Mouse (Mus musculus) inflammation-experienced regulatory T-cells, adult 6 months (primary cell): ENCODE data around the gene Esrp2. TPM values are rescaled to one million over a fixed set of nuclear protein-coding genes. Genes with fewer than 3 reads are reported as not detected.

Experiments
- ATAC-seq: one replicate; pipeline ENCODE4 v1.8.0; 2017
- polyA plus RNA-seq, 3 experiments: library from polyadenylated mRNA; unstranded; fragments of 100-300 nt; shearing (Covaris generic); gene quantifications; one replicate each; pipeline ENCODE4 v1.2.1; 2017

Gene Esrp2
- polyA plus RNA-seq, 3 experiments from 2014 or later: 0.20 to 0.64 TPM; not detected in 1

DNA sequence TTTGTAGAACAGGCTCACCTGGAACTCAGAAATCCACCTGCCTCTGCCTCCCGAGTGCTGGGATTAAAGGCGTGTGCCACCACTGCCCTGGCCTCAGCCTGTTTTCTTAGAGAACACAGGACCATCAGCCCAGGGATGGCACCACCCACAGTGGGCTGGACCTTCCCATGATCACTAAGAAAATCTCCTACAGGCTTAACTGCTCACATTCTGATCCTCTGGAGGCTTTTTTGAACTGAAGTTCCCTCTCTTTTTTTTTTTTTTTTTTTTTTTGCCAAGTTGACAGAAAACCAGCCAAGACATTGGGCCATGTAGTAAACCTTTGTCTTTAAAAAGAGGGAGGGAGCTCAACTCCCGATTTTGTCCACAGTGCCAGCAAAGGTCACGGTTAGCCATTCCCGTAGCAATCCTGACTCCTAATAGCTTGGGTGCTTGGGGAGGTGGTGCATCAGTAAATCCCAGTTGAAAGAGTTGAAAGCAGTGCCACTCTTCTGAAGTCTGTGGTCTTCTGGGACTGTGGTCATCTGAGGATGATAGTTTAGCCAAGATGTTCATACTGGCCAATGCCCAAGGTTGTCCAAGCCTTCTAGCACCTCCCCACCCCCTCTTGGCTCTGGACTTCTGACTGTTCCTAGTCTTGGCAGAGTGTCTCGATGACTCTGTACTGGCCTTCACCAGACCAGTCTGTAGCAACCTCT, 11.2 kb upstream of the Esrp2 start:
- ATAC-seq: no peak

- no peak for ATAC-seq
Measured at GRCm38 (mm10) chr8:106146014-106146413, 9.2 kb upstream of the Esrp2 start.

DNA sequence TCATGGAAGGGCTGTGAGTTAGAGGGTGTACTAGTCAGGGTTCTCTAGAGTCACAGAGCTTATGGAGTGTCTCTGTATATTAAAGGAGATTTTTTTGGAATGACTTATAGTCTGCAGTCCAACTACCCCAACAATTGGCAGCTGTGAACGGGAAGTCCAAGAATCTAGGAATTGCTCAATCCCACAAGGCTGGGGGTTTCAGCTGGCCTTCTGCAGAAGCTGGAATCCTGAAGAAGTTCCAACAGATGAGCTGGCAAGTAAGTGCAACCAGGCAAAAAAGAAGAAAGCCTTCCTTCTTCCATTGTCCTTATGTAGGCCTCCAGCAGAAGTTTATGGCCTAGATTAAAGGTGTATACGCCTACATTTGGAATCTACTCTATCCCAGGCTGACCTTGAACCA, 8.6 kb upstream of the Esrp2 start:
- ATAC-seq: no peak

- ATAC-seq: peak; percentile 81
Measured at GRCm38 (mm10) chr8:106140769-106141168, 4.0 kb upstream of the Esrp2 start.

DNA sequence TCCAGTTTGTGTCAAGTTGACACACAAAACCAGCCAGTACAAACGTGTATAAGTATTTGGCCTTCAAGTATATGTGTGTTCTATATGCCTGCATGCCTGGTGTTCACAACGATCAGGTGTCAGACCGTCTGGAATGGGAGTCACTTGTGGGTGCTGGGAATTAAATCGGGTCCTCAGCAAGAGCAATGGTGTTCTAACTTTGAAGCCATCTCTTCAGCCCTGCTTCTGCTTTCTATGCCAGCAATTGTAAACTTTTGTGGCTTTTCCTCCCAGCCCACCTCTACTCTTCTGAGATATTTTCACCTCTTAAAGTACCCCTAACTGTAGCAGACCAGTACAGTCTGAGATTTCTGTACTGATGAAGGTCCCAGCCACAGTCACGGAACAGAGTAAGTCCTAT, 3.4 kb upstream of the Esrp2 start:
- ATAC-seq: no peak

- ATAC-seq: no peak
Measured at GRCm38 (mm10) chr8:106138616-106139015, 1.8 kb upstream of the Esrp2 start.

- no peak for ATAC-seq
Measured at GRCm38 (mm10) chr8:106137906-106138477, 1.2 kb upstream of the Esrp2 start.

DNA sequence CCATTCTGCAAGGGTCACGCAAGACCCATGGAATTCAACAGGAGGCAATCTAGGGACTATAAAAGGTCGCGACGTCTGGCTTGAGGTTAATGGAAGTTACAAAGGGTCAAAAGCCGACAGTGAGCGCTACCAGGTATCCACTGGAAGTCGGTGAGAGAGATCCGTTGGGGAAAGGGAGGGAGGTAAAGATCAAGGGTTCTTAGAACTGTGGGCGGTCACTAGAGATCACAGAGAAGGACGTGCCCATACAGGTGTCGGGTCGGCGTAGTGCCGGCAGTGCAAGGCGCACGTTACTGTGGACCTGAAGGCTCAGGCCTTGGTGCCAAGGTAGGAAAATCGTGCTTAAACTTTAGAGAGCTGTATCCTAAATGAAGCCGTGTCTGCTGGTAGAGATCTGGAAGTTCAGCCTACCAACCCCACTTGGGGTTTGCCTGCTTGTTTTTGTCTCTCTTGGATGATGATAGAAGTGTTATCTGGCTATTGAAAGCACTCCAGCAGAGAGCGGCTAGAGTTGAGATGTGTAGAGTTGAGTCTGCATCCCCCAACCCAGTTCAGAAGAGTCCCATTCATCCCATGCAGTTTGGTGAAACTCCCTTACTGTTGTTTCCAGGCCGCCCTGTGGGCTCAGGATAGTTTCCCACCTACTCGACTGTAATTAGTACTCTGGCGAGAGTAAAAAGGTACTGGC, 588 bp upstream of the Esrp2 start:
- ATAC-seq: no peak

DNA sequence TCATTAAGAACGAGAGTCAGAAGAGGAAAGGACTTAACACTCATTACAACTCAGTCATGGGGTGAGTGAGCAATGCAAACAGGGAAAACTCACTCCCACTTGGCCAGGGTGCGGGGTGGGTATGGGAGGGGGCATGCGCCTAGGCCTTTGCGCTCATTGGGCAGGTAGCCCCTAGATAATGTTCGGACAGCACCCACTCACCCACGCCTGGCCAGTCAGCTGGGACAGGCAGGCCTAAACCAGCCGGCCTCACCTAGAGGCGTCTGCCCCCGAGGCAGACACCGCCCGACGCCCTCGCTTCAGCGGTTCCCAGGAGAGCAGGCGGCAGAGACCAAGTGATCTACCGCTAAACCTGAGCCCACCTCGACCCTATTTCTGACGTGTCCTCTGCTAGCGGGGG, 1.1 kb downstream of the Esrp2 start:
- no peak for ATAC-seq

DNA sequence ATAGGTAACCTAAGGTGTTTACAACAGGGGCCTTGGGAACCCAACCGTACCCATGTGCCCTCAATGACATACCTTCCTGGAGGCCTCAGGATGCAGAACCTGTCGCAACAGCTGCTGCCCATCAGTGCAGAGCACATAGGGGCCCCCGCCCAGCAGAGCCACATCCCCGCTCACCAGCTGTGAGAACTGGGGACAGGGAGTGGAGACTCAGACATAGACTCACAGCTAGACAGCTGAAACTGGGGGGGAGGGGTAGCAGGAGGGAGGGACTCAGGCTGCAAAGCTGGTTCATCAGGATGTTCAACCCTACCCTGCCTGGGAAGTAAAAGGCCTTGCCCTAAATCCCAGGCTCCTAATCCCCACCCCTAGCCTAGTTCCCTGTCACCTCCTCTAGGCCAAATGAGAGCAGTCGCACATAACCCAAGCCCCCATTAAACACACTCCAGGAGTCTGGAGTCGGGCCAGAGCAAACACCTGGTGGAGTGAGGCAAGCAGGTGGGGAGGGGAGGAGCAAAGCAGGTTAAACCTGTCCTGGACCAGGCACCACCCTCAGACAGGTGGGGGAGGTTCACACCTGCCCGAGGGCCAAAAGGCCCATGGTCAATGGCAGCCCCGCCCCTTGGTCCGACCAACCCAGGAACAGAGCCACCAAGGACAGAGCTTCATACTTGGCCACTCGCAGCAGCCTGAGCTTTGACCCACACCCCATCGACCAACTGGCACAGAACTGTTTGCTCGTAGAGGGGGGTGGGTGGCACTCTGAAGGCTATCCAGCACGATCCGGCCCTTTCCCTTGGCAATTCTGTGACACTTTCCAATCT, 1.8 kb downstream of the Esrp2 start:
- no peak for ATAC-seq

- ATAC-seq: no peak
Measured at GRCm38 (mm10) chr8:106133946-106134345, 2.8 kb downstream of the Esrp2 start.

DNA sequence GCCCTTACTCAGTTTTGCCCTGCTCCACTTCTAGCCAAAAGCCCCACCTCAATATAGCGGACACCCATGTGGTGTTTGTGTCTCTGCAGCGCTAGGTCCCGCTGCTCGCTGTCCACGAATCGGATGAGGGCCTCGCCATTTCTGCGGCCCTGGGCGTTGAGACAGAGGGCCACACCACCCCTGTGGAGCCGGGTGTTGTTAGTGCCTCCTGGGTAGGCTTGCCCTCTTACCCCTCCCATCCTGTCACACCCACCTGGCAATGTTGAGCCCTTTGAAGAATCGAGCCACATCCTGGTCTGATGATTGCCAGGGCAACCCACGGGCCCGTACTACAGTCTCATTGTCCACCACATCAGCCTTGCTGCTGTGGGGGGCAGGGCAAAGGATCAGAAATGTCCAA, 3.2 kb downstream of the Esrp2 start:
- peak; percentile 11 for ATAC-seq

DNA sequence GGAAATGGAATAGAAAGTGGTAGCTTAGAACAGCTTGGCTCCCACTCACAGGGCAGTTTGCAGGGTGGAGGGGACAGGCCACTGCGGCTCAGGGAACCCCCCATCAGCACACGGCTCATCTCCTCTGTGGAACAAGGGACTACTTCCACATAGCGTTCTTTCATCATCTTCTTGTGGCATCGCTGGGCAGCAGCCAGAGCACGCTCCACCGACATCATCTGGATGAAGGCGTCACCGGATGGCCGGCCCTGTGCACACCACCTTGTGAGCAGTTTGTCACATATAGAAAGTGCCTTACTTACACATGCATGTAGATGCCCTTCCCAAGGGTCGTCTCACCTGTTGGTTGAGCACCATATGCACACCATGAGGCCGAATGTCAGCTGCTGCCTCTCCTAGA, 4.4 kb downstream of the Esrp2 start:
- ATAC-seq: no peak

- ATAC-seq: no peak
Measured at GRCm38 (mm10) chr8:106131488-106132222, 5.1 kb downstream of the Esrp2 start.

GRCm38 (mm10) chr8:106131021-106131420, 5.8 kb downstream of the Esrp2 start:
- ATAC-seq: no peak

GRCm38 (mm10) chr8:106130505-106130904, 6.3 kb downstream of the Esrp2 start:
- no peak for ATAC-seq

DNA sequence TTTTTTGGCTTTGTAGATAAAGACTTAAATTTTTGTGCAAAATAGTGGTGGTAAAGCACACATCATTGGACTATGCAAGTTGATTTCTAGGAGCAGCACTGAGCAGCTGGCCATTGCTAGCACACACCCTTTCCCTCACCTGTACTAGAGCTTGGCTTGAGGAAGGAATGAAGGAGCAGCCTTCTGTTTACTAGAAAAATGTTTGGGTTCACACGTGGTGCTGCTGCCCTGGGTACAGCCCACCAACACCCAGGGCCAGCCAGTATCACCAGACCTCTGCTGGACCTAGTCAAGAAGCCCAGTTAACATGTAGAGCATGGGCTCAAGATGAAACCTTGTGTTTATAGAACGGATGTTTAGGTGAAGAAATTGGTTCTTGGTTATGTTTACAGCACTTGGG, 6.8 kb downstream of the Esrp2 start:
- no peak for ATAC-seq

- no peak for ATAC-seq
Measured at GRCm38 (mm10) chr8:106129232-106129930, 7.4 kb downstream of the Esrp2 start.

- no peak for ATAC-seq
Measured at GRCm38 (mm10) chr8:106127882-106128410, 8.8 kb downstream of the Esrp2 start.

DNA sequence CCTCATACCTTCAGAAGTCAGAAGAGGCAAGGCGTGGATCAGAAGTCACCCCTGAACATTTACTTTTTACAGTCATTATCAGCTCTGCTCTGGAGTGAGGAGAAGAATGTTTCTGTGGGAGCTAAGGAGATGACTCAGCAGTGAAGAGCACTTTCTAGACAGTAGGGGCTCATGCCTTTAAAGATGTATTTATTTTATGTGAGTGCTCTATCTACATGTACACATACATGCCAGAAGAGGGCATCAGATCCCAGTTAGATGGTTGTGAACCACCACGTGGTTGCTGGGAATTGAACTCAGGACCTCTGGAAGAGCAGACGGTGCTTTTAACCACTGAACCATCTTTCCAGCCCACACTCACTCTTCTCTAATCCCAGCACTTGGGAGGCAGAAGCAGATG, 9.7 kb downstream of the Esrp2 start:
- no peak for ATAC-seq

DNA sequence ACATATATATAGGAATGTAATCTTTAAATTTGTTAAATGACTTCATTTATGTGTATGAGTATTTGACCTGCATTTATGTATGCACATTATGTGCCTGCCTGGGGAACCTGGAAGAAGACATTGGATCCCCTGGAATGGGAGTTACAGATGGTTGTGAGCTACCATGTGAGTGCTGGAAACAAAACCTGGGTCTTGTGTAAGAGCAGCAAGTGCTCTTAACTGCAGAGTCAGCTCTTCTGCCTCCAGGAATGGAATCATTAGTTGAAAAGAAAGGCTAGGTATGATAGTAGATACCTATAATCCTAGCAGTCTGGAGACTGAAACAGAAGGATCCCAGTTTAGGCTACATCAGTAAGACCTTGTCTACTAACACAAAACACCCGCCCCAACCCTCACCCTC, 10.7 kb downstream of the Esrp2 start:
- no peak for ATAC-seq

- ATAC-seq: no peak
Measured at GRCm38 (mm10) chr8:106123443-106123842, 13.3 kb downstream of the Esrp2 start.
